Mouse (Mus musculus) left cerebral cortex, adult 8-10 months (tissue): ENCODE results near the gene Syt9. TPM values are rescaled to one million over a fixed set of nuclear protein-coding genes. Genes with fewer than 3 reads are reported as not detected.

Experiments used
- total RNA-seq, 4 experiments: library from RNA; stranded (reverse); gene quantifications; 2 replicates each; pipeline ENCODE4 v1.2.4; 2022

Gene Syt9
- total RNA-seq, 4 experiments from 2014 or later: 10.8 to 12.7 (median 10.9) TPM

Other genes starting within 250 kb of the Syt9 start
- not detected for gene Olfr715, start 239.6 kb upstream of the Syt9 start, total RNA-seq
- gene Olfr716, start 232.4 kb upstream of the Syt9 start, total RNA-seq: not detected
- not detected for gene Nlrp14, start 203.7 kb upstream of the Syt9 start, total RNA-seq
- not detected for gene Rbmxl2, start 161.3 kb upstream of the Syt9 start, total RNA-seq
- 10 to 100 TPM; 14.5 to 19.7 (median 17.2) TPM for gene Olfml1, start 196.7 kb downstream of the Syt9 start, total RNA-seq
- gene Ppfibp2, start 224.5 kb downstream of the Syt9 start, total RNA-seq: 10 to 100 TPM in 2 of 4 experiments, 1 to 10 TPM in 2; 8.2 to 11.8 (median 9.8) TPM